Mouse (Mus musculus): Measurements from ENCODE around the gene Spg20. TPM values are rescaled to one million over a fixed set of nuclear protein-coding genes. Genes with fewer than 3 reads are reported as not detected.

Spg20 gene
- total and polyA plus RNA-seq, 3 experiments, result 11.3 to 23.4 (median 20.9) TPM

- no peak for ATAC-seq (ENCODE audit: extremely low read depth, insufficient number of reproducible peaks, low FRiP score, poor library complexity, severe bottlenecking)
- Histone ChIP-seq H3K36me3 (replicated peaks) (no peaks in the 10 kb centered on the region), H3K27me3 (ENCODE audit: insufficient read depth, low read length) (no peaks in the 10 kb centered on the region), H3K4me1 (ENCODE audit: insufficient read depth, low read depth, low read length) (no peaks in the 10 kb centered on the region), H3K4me3 (ENCODE audit: low read depth, low read length) (no peak overlapping the region), H3K9me3 (replicated peaks) (peaks cover 6% of the 10 kb centered on the region)
- TF ChIP-seq POLR2AphosphoS5 (IDR thresholded peaks at IDR 0.05; ENCODE audit: insufficient replicate concordance, low read depth, low read length), result no peak
- no peak for TF ChIP-seq TAL1 (conservative IDR thresholded peaks at IDR 0.05; ENCODE audit: low read depth, low read length)
- TF ChIP-seq CTCF (IDR thresholded peaks at IDR 0.05; ENCODE audit: low read depth, low read length), result no peak
- TF ChIP-seq GATA1 (IDR thresholded peaks at IDR 0.05; ENCODE audit: borderline replicate concordance, low read length), result no peak
- TF ChIP-seq GATA2 (IDR thresholded peaks at IDR 0.05; ENCODE audit: borderline replicate concordance, low read depth, low read length), result no peak
- DNase-seq (ENCODE audit: low spot score), result no peak
Measured at GRCm38 (mm10) chr3:55161144-55161543, 49.2 kb downstream of the Spg20 start.

GRCm38 (mm10) chr3:55163510-55163909, 51.6 kb downstream of the Spg20 start:
- Histone ChIP-seq H3K36me3 (replicated peaks) (no peaks in the 10 kb centered on the region), H3K4me3 (ENCODE audit: low read depth, low read length) (no peak overlapping the region), H3K9me3 (replicated peaks) (peaks cover 2% of the 10 kb centered on the region; the same call in 1 of the 2 replicates), H3K4me1 (ENCODE audit: insufficient read depth, low read depth, low read length) (no peaks in the 10 kb centered on the region), H3K27me3 (ENCODE audit: insufficient read depth, low read length) (no peaks in the 10 kb centered on the region)
- no peak for ATAC-seq (ENCODE audit: extremely low read depth, insufficient number of reproducible peaks, low FRiP score, poor library complexity, severe bottlenecking)
- no peak for TF ChIP-seq GATA2 (IDR thresholded peaks at IDR 0.05; ENCODE audit: borderline replicate concordance, low read depth, low read length)
- no peak for TF ChIP-seq GATA1 (IDR thresholded peaks at IDR 0.05; ENCODE audit: borderline replicate concordance, low read length)
- no peak for TF ChIP-seq POLR2AphosphoS5 (IDR thresholded peaks at IDR 0.05; ENCODE audit: insufficient replicate concordance, low read depth, low read length)
- no peak for TF ChIP-seq CTCF (IDR thresholded peaks at IDR 0.05; ENCODE audit: low read depth, low read length)
- no peak for TF ChIP-seq TAL1 (conservative IDR thresholded peaks at IDR 0.05; ENCODE audit: low read depth, low read length)
- DNase-seq (ENCODE audit: low spot score), result no peak

DNA sequence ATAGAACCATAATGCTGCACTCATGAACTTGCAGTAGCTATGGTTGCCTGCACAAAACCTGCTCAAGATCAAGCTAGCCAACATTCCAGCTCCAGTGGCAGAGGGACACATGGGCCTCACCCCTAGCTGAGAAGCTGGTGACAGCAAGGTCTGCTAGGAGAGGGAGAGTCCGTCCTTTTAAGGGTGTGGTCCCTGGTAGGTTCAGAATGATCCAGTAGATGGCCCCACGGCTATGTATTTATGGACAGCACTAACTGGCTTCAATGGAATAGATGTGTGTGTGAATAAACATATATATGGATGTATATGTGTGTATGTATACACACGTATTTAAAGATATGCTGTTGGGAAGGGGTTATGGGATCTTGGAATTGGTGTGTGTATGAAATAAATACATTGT, 60.6 kb downstream of the Spg20 start:
- TF ChIP-seq TAL1 (conservative IDR thresholded peaks at IDR 0.05; ENCODE audit: low read depth, low read length), result no peak
- no peak for TF ChIP-seq GATA2 (IDR thresholded peaks at IDR 0.05; ENCODE audit: borderline replicate concordance, low read depth, low read length)
- TF ChIP-seq CTCF (IDR thresholded peaks at IDR 0.05; ENCODE audit: low read depth, low read length), result no peak
- TF ChIP-seq POLR2AphosphoS5 (IDR thresholded peaks at IDR 0.05; ENCODE audit: insufficient replicate concordance, low read depth, low read length), result no peak
- no peak for TF ChIP-seq GATA1 (IDR thresholded peaks at IDR 0.05; ENCODE audit: borderline replicate concordance, low read length)
- Histone ChIP-seq H3K36me3 (replicated peaks) (no peaks in the 10 kb centered on the region), H3K4me3 (ENCODE audit: low read depth, low read length) (no peak overlapping the region), H3K4me1 (ENCODE audit: insufficient read depth, low read depth, low read length) (no peaks in the 10 kb centered on the region), H3K27me3 (ENCODE audit: insufficient read depth, low read length) (no peaks in the 10 kb centered on the region), H3K9me3 (replicated peaks) (no peaks in the 10 kb centered on the region; the same call in 1 of the 2 replicates)
- DNase-seq (ENCODE audit: low spot score) (no peak), ATAC-seq (ENCODE audit: extremely low read depth, insufficient number of reproducible peaks, low FRiP score, poor library complexity, severe bottlenecking) (no peak)

DNA sequence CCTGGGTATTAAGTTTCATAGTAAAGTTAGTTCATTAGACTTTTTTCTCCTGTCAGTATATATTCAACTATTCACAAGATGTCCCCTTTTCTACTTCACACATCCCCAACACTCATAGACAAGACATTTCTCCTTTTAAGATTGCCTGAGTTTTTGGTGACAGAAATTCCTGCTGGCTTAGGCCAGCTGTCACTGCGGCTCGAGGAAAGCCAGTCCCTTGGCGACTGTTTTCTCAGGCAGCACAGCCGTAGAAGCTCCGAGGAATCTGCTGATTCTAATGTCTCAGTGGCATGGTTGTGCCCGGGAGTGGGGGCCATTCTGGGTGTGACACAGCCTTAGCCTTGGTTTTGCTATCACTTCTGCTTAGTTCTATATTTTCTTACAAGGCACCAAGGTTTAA, 65.4 kb downstream of the Spg20 start:
- TF ChIP-seq TAL1 (conservative IDR thresholded peaks at IDR 0.05; ENCODE audit: low read depth, low read length) (no peak), POLR2AphosphoS5 (IDR thresholded peaks at IDR 0.05; ENCODE audit: insufficient replicate concordance, low read depth, low read length) (no peak)
- Histone ChIP-seq H3K4me1 (ENCODE audit: insufficient read depth, low read depth, low read length) (no peaks in the 10 kb centered on the region), H3K9me3 (replicated peaks) (peaks cover 9% of the 10 kb centered on the region), H3K4me3 (ENCODE audit: low read depth, low read length) (no peak overlapping the region), H3K36me3 (replicated peaks) (no peaks in the 10 kb centered on the region), H3K27me3 (ENCODE audit: insufficient read depth, low read length) (peaks cover 3% of the 10 kb centered on the region; the same call in 1 of the 2 replicates)
- DNase-seq (ENCODE audit: low spot score) (no peak), ATAC-seq (ENCODE audit: extremely low read depth, insufficient number of reproducible peaks, low FRiP score, poor library complexity, severe bottlenecking) (no peak)

DNA sequence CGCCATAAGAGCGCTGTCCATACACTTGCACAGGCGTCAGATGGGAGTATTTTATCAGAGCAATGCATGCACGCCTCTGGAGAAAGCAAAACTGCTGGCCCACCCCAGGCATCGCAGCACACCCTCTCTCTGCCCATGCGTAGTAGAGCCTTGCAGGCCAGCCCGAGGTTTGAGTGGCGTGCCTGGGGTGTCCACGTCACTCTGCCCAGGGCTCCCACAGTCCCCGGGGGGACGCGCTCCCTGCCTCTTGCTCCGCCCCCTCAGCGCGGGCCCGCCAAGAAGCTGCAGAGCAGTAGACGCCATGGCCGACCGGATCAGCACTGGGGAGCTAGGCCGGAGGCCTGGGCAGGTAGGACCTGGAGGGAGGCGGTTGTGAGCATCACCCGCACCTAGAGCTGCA, 69.9 kb downstream of the Spg20 start, which contains the start of gene Sohlh2:
Gene Sohlh2 (plus strand): TSS at position 263 of the 400 bp plus-strand sequence.
- Histone ChIP-seq H3K9me3 (replicated peaks) (peaks cover 21% of the 10 kb centered on the region), H3K36me3 (replicated peaks) (no peaks in the 10 kb centered on the region), H3K27me3 (ENCODE audit: insufficient read depth, low read length) (peaks cover 3% of the 10 kb centered on the region; the same call in 1 of the 2 replicates), H3K4me3 (ENCODE audit: low read depth, low read length) (no peak within 1 kb of the TSS; the same call in 1 of the 2 replicates), H3K4me1 (ENCODE audit: insufficient read depth, low read depth, low read length) (no peaks in the 10 kb centered on the region)
- TF ChIP-seq POLR2AphosphoS5 (IDR thresholded peaks at IDR 0.05; ENCODE audit: insufficient replicate concordance, low read depth, low read length) (no peak), GATA1 (IDR thresholded peaks at IDR 0.05; ENCODE audit: borderline replicate concordance, low read length) (no peak), TAL1 (conservative IDR thresholded peaks at IDR 0.05; ENCODE audit: low read depth, low read length) (no peak), CTCF (IDR thresholded peaks at IDR 0.05; ENCODE audit: low read depth, low read length) (no peak), GATA2 (IDR thresholded peaks at IDR 0.05; ENCODE audit: borderline replicate concordance, low read depth, low read length) (no peak)
- DNase-seq (ENCODE audit: low spot score), result no peak
- no peak for ATAC-seq (ENCODE audit: extremely low read depth, insufficient number of reproducible peaks, low FRiP score, poor library complexity, severe bottlenecking)

Other genes with a start within 250 kb of the Spg20 start
- not detected in 2 replicates for gene Sertm1, start 196.2 kb upstream of the Spg20 start, total RNA-seq (2014; fragmentation: Nextera tagmentation)
- 0.05 TPM in 1 of 2 replicates, not detected in the other for gene Sertm1, start 196.2 kb upstream of the Spg20 start, total RNA-seq (2017)
- not detected in 2 replicates for gene Sertm1, start 196.2 kb upstream of the Spg20 start, polyA plus RNA-seq (2012)
- gene Ccna1, start 56.6 kb upstream of the Spg20 start, total RNA-seq (2014; fragmentation: Nextera tagmentation), result not detected in 2 replicates
- gene Ccna1, start 56.6 kb upstream of the Spg20 start, total RNA-seq (2017), result 0.23 TPM in 1 of 2 replicates, not detected in the other
- not detected in 2 replicates for gene Ccna1, start 56.6 kb upstream of the Spg20 start, polyA plus RNA-seq (2012)
- 0.30 TPM in 1 of 2 replicates, not detected in the other for gene Ccdc169, start 25.2 kb downstream of the Spg20 start, total RNA-seq (2014; fragmentation: Nextera tagmentation)
- 0.11 and 0.17 TPM in 2 replicates for gene Ccdc169, start 25.2 kb downstream of the Spg20 start, total RNA-seq (2017)
- not detected in 2 replicates for gene Ccdc169, start 25.2 kb downstream of the Spg20 start, polyA plus RNA-seq (2012)
- gene Sohlh2, start 69.9 kb downstream of the Spg20 start, total RNA-seq (2014; fragmentation: Nextera tagmentation), result not detected in 2 replicates
- gene Sohlh2, start 69.9 kb downstream of the Spg20 start, total RNA-seq (2017), result not detected in 2 replicates
- not detected in 2 replicates for gene Sohlh2, start 69.9 kb downstream of the Spg20 start, polyA plus RNA-seq (2012)
- gene Dclk1, start 130.3 kb downstream of the Spg20 start, total RNA-seq (2014; fragmentation: Nextera tagmentation), result not detected in 2 replicates
- gene Dclk1, start 130.3 kb downstream of the Spg20 start, total RNA-seq (2017), result 0.17 and 0.55 TPM in 2 replicates
- gene Dclk1, start 130.3 kb downstream of the Spg20 start, polyA plus RNA-seq (2012), result not detected in 2 replicates

Measured in G1E (cell line).